Mouse (Mus musculus): ENCODE data around the gene Fcer2a.

Fcer2a gene

DNA sequence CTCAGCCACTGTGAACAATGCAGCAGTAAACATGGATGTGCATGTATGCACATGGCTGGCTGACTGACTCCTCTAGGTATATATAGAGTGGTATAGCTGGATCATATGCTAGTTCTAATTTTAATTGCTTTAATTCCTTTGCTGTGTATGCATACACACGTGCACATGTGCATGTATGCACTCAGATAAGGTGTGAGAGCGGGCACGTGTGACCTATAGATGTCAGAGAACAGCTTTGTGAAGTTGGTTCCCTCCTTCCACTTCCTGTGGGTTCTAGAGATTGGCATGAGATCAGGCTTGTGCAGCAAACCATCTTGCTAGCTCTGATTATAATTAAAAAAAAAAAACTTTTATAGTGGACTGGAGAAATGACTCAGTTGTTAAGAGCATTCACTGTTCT is 41.1 kb downstream of the Fcer2a start:
- TF ChIP-seq NANOG (IDR thresholded peaks at IDR 0.05; ENCODE audit: borderline replicate concordance, low read length) (no peak), POU5F1 (IDR thresholded peaks at IDR 0.05; ENCODE audit: borderline replicate concordance, low read length) (no peak), CTCF (conservative IDR thresholded peaks at IDR 0.05; ENCODE audit: low read length) (no peak)
- H3K9me3 ChIP-seq (ENCODE audit: low read length), result no peaks in the 10 kb centered on the region
- no peak overlapping the region for H3K4me3 ChIP-seq (replicated peaks; ENCODE audit: low read length)
- H3K4me1 ChIP-seq (replicated peaks; ENCODE audit: low read depth, low read length), result peaks cover 51% of the 10 kb centered on the region
- no peaks in the 10 kb centered on the region for H3K36me3 ChIP-seq (ENCODE audit: insufficient read depth, low read length)
- H3K27me3 ChIP-seq (ENCODE audit: insufficient read depth, low read length), result no peaks in the 10 kb centered on the region

- H3K36me3 ChIP-seq (ENCODE audit: insufficient read depth, low read length), result no peaks in the 10 kb centered on the region
- H3K4me3 ChIP-seq (replicated peaks; ENCODE audit: low read length), result no peak overlapping the region
- H3K9me3 ChIP-seq (ENCODE audit: low read length), result no peaks in the 10 kb centered on the region
- no peak for TF ChIP-seq NANOG (IDR thresholded peaks at IDR 0.05; ENCODE audit: borderline replicate concordance, low read length)
- no peak for TF ChIP-seq CTCF (conservative IDR thresholded peaks at IDR 0.05; ENCODE audit: low read length)
- no peak for TF ChIP-seq POU5F1 (IDR thresholded peaks at IDR 0.05; ENCODE audit: borderline replicate concordance, low read length)
- H3K27me3 ChIP-seq (ENCODE audit: insufficient read depth, low read length), result no peaks in the 10 kb centered on the region
- H3K4me1 ChIP-seq (replicated peaks; ENCODE audit: low read depth, low read length), result peaks cover 53% of the 10 kb centered on the region
These were observed 45.0 kb downstream of the Fcer2a start for GRCm38 (mm10) chr8:3648990-3649389.

DNA sequence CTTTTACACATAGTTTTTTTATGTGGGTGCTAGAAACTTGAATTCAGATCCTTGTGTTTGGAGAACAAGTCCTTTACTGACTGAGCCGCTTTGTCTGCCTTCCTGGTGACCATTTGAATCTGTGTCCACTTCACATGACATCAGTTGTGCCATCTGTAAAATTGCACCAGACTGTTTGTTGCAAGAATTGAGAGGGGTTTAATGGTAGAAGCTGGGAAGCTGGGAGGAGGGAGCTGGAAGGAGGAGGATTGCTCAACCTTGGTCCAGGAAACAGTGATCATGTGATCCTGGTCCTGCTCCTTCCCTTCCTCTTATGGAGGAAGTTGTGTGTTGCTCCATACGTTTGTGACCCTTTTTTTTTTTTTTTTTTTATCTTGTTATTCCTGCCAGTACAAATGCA is 45.7 kb downstream of the Fcer2a start:
- Histone ChIP-seq H3K27me3 (ENCODE audit: insufficient read depth, low read length) (no peaks in the 10 kb centered on the region), H3K4me1 (replicated peaks; ENCODE audit: low read depth, low read length) (peaks cover 51% of the 10 kb centered on the region), H3K36me3 (ENCODE audit: insufficient read depth, low read length) (no peaks in the 10 kb centered on the region), H3K9me3 (ENCODE audit: low read length) (no peaks in the 10 kb centered on the region), H3K4me3 (replicated peaks; ENCODE audit: low read length) (no peak overlapping the region)
- TF ChIP-seq POU5F1 (IDR thresholded peaks at IDR 0.05; ENCODE audit: borderline replicate concordance, low read length) (no peak), NANOG (IDR thresholded peaks at IDR 0.05; ENCODE audit: borderline replicate concordance, low read length) (no peak), CTCF (conservative IDR thresholded peaks at IDR 0.05; ENCODE audit: low read length) (no peak)

- no peaks in the 10 kb centered on the region for H3K9me3 ChIP-seq (ENCODE audit: low read length)
- H3K36me3 ChIP-seq (ENCODE audit: insufficient read depth, low read length), result peaks cover 6% of the 10 kb centered on the region
- no peaks in the 10 kb centered on the region for H3K27me3 ChIP-seq (ENCODE audit: insufficient read depth, low read length)
- TF ChIP-seq POU5F1 (IDR thresholded peaks at IDR 0.05; ENCODE audit: borderline replicate concordance, low read length) (no peak), NANOG (IDR thresholded peaks at IDR 0.05; ENCODE audit: borderline replicate concordance, low read length) (no peak), CTCF (conservative IDR thresholded peaks at IDR 0.05; ENCODE audit: low read length) (no peak)
- H3K4me1 ChIP-seq (replicated peaks; ENCODE audit: low read depth, low read length), result peaks cover 51% of the 10 kb centered on the region
- H3K4me3 ChIP-seq (replicated peaks; ENCODE audit: low read length), result no peak overlapping the region
These were observed 46.4 kb downstream of the Fcer2a start for GRCm38 (mm10) chr8:3647561-3647960.

GRCm38 (mm10) chr8:3646824-3647531 is 47.0 kb downstream of the Fcer2a start:
- H3K36me3 ChIP-seq (ENCODE audit: insufficient read depth, low read length), result peaks cover 11% of the 10 kb centered on the region
- TF ChIP-seq NANOG (IDR thresholded peaks at IDR 0.05; ENCODE audit: borderline replicate concordance, low read length) (no peak), CTCF (conservative IDR thresholded peaks at IDR 0.05; ENCODE audit: low read length) (no peak), POU5F1 (IDR thresholded peaks at IDR 0.05; ENCODE audit: borderline replicate concordance, low read length) (no peak)

GRCm38 (mm10) chr8:3645804-3646203 is 48.2 kb downstream of the Fcer2a start:
- peak overlapping the region; percentile 41 for H3K4me3 ChIP-seq (replicated peaks; ENCODE audit: low read length)
- H3K9me3 ChIP-seq (ENCODE audit: low read length), result no peaks in the 10 kb centered on the region
- TF ChIP-seq POU5F1 (IDR thresholded peaks at IDR 0.05; ENCODE audit: borderline replicate concordance, low read length) (no peak), CTCF (conservative IDR thresholded peaks at IDR 0.05; ENCODE audit: low read length) (no peak), NANOG (IDR thresholded peaks at IDR 0.05; ENCODE audit: borderline replicate concordance, low read length) (no peak)
- H3K27me3 ChIP-seq (ENCODE audit: insufficient read depth, low read length), result no peaks in the 10 kb centered on the region
- peaks cover 51% of the 10 kb centered on the region for H3K4me1 ChIP-seq (replicated peaks; ENCODE audit: low read depth, low read length)
- peaks cover 23% of the 10 kb centered on the region for H3K36me3 ChIP-seq (ENCODE audit: insufficient read depth, low read length)

More at GRCm38 (mm10) chr8:3646824-3647531, 47.0 kb downstream of the Fcer2a start:
- Histone ChIP-seq H3K4me3 (replicated peaks; ENCODE audit: low read length) (no peak overlapping the region), H3K4me1 (replicated peaks; ENCODE audit: low read depth, low read length) (peaks cover 51% of the 10 kb centered on the region), H3K27me3 (ENCODE audit: insufficient read depth, low read length) (no peaks in the 10 kb centered on the region), H3K9me3 (ENCODE audit: low read length) (no peaks in the 10 kb centered on the region)

Measured in E14TG2a.4 (cell line).